Mouse (Mus musculus): ENCODE measurements at regions not wholly inside any gene's neighbourhood (a gene's known extent, or its start where the extent isn't known, plus 50 kb on each side); places are given as distances from the start of the nearest gene placed in this dataset.
"Not testable (repeated sequence)": the region's sequence is repeated elsewhere in the genome, so short reads cannot be mapped to it uniquely, and the experiment has no call there.

GRCm38 (mm10) chr10:68943239-68943638, 208.0 kb upstream of the Rhobtb1 start:
- DNase-seq (ENCODE audit: extremely low spot score, low read depth, low spot score), result no peak

- no peak for DNase-seq (ENCODE audit: extremely low spot score, low read depth, low spot score)
Measured at GRCm38 (mm10) chr10:68956539-68956938, 194.7 kb upstream of the Rhobtb1 start.

GRCm38 (mm10) chr10:68961376-68961775, 189.9 kb upstream of the Rhobtb1 start:
- DNase-seq (ENCODE audit: extremely low spot score, low read depth, low spot score), result no peak

GRCm38 (mm10) chr10:68963090-68963489, 188.1 kb upstream of the Rhobtb1 start:
- no peak for DNase-seq (ENCODE audit: extremely low spot score, low read depth, low spot score)

GRCm38 (mm10) chr10:68965271-68965670, 186.0 kb upstream of the Rhobtb1 start:
- no peak for DNase-seq (ENCODE audit: extremely low spot score, low read depth, low spot score)

GRCm38 (mm10) chr10:68967976-68968968, 183.0 kb upstream of the Rhobtb1 start:
- DNase-seq (ENCODE audit: extremely low spot score, low read depth, low spot score), result no peak

- DNase-seq (ENCODE audit: extremely low spot score, low read depth, low spot score), result no peak
Measured at GRCm38 (mm10) chr10:68970521-68970920, 180.7 kb upstream of the Rhobtb1 start.

- no peak for DNase-seq (ENCODE audit: extremely low spot score, low read depth, low spot score)
Measured at GRCm38 (mm10) chr10:68974771-68975170, 176.5 kb upstream of the Rhobtb1 start.

GRCm38 (mm10) chr10:68976443-68977025, 174.7 kb upstream of the Rhobtb1 start:
- no peak for DNase-seq (ENCODE audit: extremely low spot score, low read depth, low spot score)

- peak; percentile 20 for DNase-seq (ENCODE audit: extremely low spot score, low read depth, low spot score)
Measured at GRCm38 (mm10) chr10:68978115-68978514, 173.1 kb upstream of the Rhobtb1 start.

GRCm38 (mm10) chr10:68979949-68980348, 171.3 kb upstream of the Rhobtb1 start:
- DNase-seq (ENCODE audit: extremely low spot score, low read depth, low spot score), result no peak

- no peak for DNase-seq (ENCODE audit: extremely low spot score, low read depth, low spot score)
Measured at GRCm38 (mm10) chr10:68982288-68982687, 168.9 kb upstream of the Rhobtb1 start.

- DNase-seq (ENCODE audit: extremely low spot score, low read depth, low spot score), result no peak
Measured at GRCm38 (mm10) chr10:68990584-68990983, 160.7 kb upstream of the Rhobtb1 start.

GRCm38 (mm10) chr10:68999610-69000009, 151.6 kb upstream of the Rhobtb1 start:
- DNase-seq (ENCODE audit: extremely low spot score, low read depth, low spot score), result no peak

GRCm38 (mm10) chr10:69001654-69002435, 149.4 kb upstream of the Rhobtb1 start:
- no peak for DNase-seq (ENCODE audit: extremely low spot score, low read depth, low spot score)

GRCm38 (mm10) chr10:69005199-69005872, 145.9 kb upstream of the Rhobtb1 start:
- DNase-seq (ENCODE audit: extremely low spot score, low read depth, low spot score), result peak; percentile 37

- DNase-seq (ENCODE audit: extremely low spot score, low read depth, low spot score), result not testable (repeated sequence)
Measured at GRCm38 (mm10) chr10:69008679-69009078, 142.6 kb upstream of the Rhobtb1 start.

- no peak for DNase-seq (ENCODE audit: extremely low spot score, low read depth, low spot score)
Measured at GRCm38 (mm10) chr10:69020811-69021743, 130.2 kb upstream of the Rhobtb1 start.

- no peak for DNase-seq (ENCODE audit: extremely low spot score, low read depth, low spot score)
Measured at GRCm38 (mm10) chr10:69033410-69033809, 117.8 kb upstream of the Rhobtb1 start.
